Mouse (Mus musculus): ENCODE data around the gene Stat6. TPM values are rescaled to one million over a fixed set of nuclear protein-coding genes. Genes with fewer than 3 reads are reported as not detected.

Gene Stat6
- polyA plus RNA-seq, 1 experiment from 2014 or later: 36.7 TPM

Other genes with a start within 250 kb of the Stat6 start
- 17.2 and 38.7 TPM in 2 replicates for gene Stac3, start 141.3 kb upstream of the Stat6 start, polyA plus RNA-seq (2015; fragmentation: Nextera tagmentation; extraction: Ambion mirVana)
- 328 and 370 TPM in 2 replicates for gene Ndufa4l2, start 128.0 kb upstream of the Stat6 start, polyA plus RNA-seq (2015; fragmentation: Nextera tagmentation; extraction: Ambion mirVana)
- 112 and 122 TPM in 2 replicates for gene Shmt2, start 120.5 kb upstream of the Stat6 start, polyA plus RNA-seq (2015; fragmentation: Nextera tagmentation; extraction: Ambion mirVana)
- gene Nxph4, start 108.4 kb upstream of the Stat6 start, polyA plus RNA-seq (2015; fragmentation: Nextera tagmentation; extraction: Ambion mirVana): 21.7 and 25.1 TPM in 2 replicates
- gene Lrp1, start 21.8 kb upstream of the Stat6 start, polyA plus RNA-seq (2015; fragmentation: Nextera tagmentation; extraction: Ambion mirVana): 146 and 148 TPM in 2 replicates
- gene Nemp1, start 23.9 kb downstream of the Stat6 start, polyA plus RNA-seq (2015; fragmentation: Nextera tagmentation; extraction: Ambion mirVana): 8.3 and 8.5 TPM in 2 replicates
- gene Nab2, start 25.6 kb downstream of the Stat6 start, polyA plus RNA-seq (2015; fragmentation: Nextera tagmentation; extraction: Ambion mirVana): 23.7 and 24.4 TPM in 2 replicates
- 0.24 and 0.37 TPM in 2 replicates for gene Myo1a, start 62.2 kb downstream of the Stat6 start, polyA plus RNA-seq (2015; fragmentation: Nextera tagmentation; extraction: Ambion mirVana)
- 0.31 and 0.53 TPM in 2 replicates for gene Tac2, start 81.5 kb downstream of the Stat6 start, polyA plus RNA-seq (2015; fragmentation: Nextera tagmentation; extraction: Ambion mirVana)
- gene Zbtb39, start 96.6 kb downstream of the Stat6 start, polyA plus RNA-seq (2015; fragmentation: Nextera tagmentation; extraction: Ambion mirVana): 2.4 and 2.8 TPM in 2 replicates
- gene Gpr182, start 108.7 kb downstream of the Stat6 start, polyA plus RNA-seq (2015; fragmentation: Nextera tagmentation; extraction: Ambion mirVana): 1.4 and 1.6 TPM in 2 replicates
- 0.64 and 0.71 TPM in 2 replicates for gene Rdh1, start 116.7 kb downstream of the Stat6 start, polyA plus RNA-seq (2015; fragmentation: Nextera tagmentation; extraction: Ambion mirVana)
- gene Rdh16f1, start 116.8 kb downstream of the Stat6 start, polyA plus RNA-seq (2015; fragmentation: Nextera tagmentation; extraction: Ambion mirVana): 2.6 and 3.8 TPM in 2 replicates
- gene Rdh9, start 133.4 kb downstream of the Stat6 start, polyA plus RNA-seq (2015; fragmentation: Nextera tagmentation; extraction: Ambion mirVana): not detected in 2 replicates
- gene Rdh16, start 158.2 kb downstream of the Stat6 start, polyA plus RNA-seq (2015; fragmentation: Nextera tagmentation; extraction: Ambion mirVana): 0.04 TPM in 1 of 2 replicates, not detected in the other
- gene Rdh19, start 206.9 kb downstream of the Stat6 start, polyA plus RNA-seq (2015; fragmentation: Nextera tagmentation; extraction: Ambion mirVana): not detected in 2 replicates
- not detected in 2 replicates for gene Rdh16f2, start 223.5 kb downstream of the Stat6 start, polyA plus RNA-seq (2015; fragmentation: Nextera tagmentation; extraction: Ambion mirVana)
- gene Rdh7, start 245.8 kb downstream of the Stat6 start, polyA plus RNA-seq (2015; fragmentation: Nextera tagmentation; extraction: Ambion mirVana): not detected in 2 replicates

All from limb, embryonic 15.5 days (tissue).